Mouse (Mus musculus): ENCODE data around the gene 6030408B16Rik. TPM values are rescaled to one million over a fixed set of nuclear protein-coding genes. Genes with fewer than 3 reads are reported as not detected.

The 6030408B16Rik gene
- polyA plus RNA-seq, 1 experiment from 2014 or later: 50.0 TPM

GRCm38 (mm10) chr15:101255842-101256462 is 37.1 kb upstream of the 6030408B16Rik start:
- no peaks in the 10 kb centered on the region for H3K9me3 ChIP-seq
- H3K4me1 ChIP-seq: peaks cover 26% of the 10 kb centered on the region
- no peak overlapping the region for H3K9ac ChIP-seq
- ATAC-seq (ENCODE audit: borderline replicate concordance, extremely low read depth, low FRiP score, low TSS enrichment): no peak
- no peak overlapping the region for H3K4me2 ChIP-seq
- H3K4me3 ChIP-seq: no peak overlapping the region
- WGBS: 82% methylated on average over 7 of the region's 7 CpGs
- no peak overlapping the region for H3K27ac ChIP-seq
- no peaks in the 10 kb centered on the region for H3K36me3 ChIP-seq
- H3K27me3 ChIP-seq: no peaks in the 10 kb centered on the region

- Histone ChIP-seq H3K27ac (no peak overlapping the region), H3K4me3 (no peak overlapping the region), H3K9me3 (no peaks in the 10 kb centered on the region), H3K9ac (no peak overlapping the region), H3K4me2 (no peak overlapping the region), H3K36me3 (no peaks in the 10 kb centered on the region), H3K4me1 (peaks cover 33% of the 10 kb centered on the region), H3K27me3 (no peaks in the 10 kb centered on the region)
- no peak for ATAC-seq (ENCODE audit: borderline replicate concordance, extremely low read depth, low FRiP score, low TSS enrichment)
- 69% methylated on average over 14 of the region's 14 CpGs for WGBS
Observed at GRCm38 (mm10) chr15:101256463-101257206, 36.4 kb upstream of the 6030408B16Rik start.

GRCm38 (mm10) chr15:101258420-101258819 is 34.6 kb upstream of the 6030408B16Rik start:
- Histone ChIP-seq H3K9ac (no peak overlapping the region), H3K27ac (no peak overlapping the region), H3K9me3 (no peaks in the 10 kb centered on the region), H3K4me1 (peaks cover 46% of the 10 kb centered on the region), H3K36me3 (no peaks in the 10 kb centered on the region), H3K4me2 (no peak overlapping the region), H3K4me3 (no peak overlapping the region), H3K27me3 (no peaks in the 10 kb centered on the region)
- ATAC-seq (ENCODE audit: borderline replicate concordance, extremely low read depth, low FRiP score, low TSS enrichment): no peak
- 78% methylated on average over 11 of the region's 11 CpGs for WGBS

GRCm38 (mm10) chr15:101259922-101260321 is 33.1 kb upstream of the 6030408B16Rik start:
- no peaks in the 10 kb centered on the region for H3K9me3 ChIP-seq
- peaks cover 35% of the 10 kb centered on the region for H3K4me1 ChIP-seq
- no peak overlapping the region for H3K4me2 ChIP-seq
- no peak for ATAC-seq (ENCODE audit: borderline replicate concordance, extremely low read depth, low FRiP score, low TSS enrichment)
- no peak overlapping the region for H3K9ac ChIP-seq
- H3K36me3 ChIP-seq: no peaks in the 10 kb centered on the region
- no peak overlapping the region for H3K4me3 ChIP-seq
- peak overlapping the region; percentile 85 for H3K27ac ChIP-seq
- no peaks in the 10 kb centered on the region for H3K27me3 ChIP-seq
- WGBS: 64% methylated on average over 3 of the region's 3 CpGs

GRCm38 (mm10) chr15:101260387-101260786 is 32.6 kb upstream of the 6030408B16Rik start:
- Histone ChIP-seq H3K4me2 (no peak overlapping the region), H3K36me3 (no peaks in the 10 kb centered on the region), H3K9ac (no peak overlapping the region), H3K9me3 (no peaks in the 10 kb centered on the region), H3K27ac (peak overlapping the region; percentile 85), H3K27me3 (no peaks in the 10 kb centered on the region), H3K4me1 (peaks cover 34% of the 10 kb centered on the region), H3K4me3 (no peak overlapping the region)
- peak; percentile 41; the same call in 1 of the 2 replicates for ATAC-seq (ENCODE audit: borderline replicate concordance, extremely low read depth, low FRiP score, low TSS enrichment)
- 26% methylated on average over 10 of the region's 10 CpGs for WGBS

- Histone ChIP-seq H3K4me2 (no peak overlapping the region), H3K9ac (no peak overlapping the region), H3K36me3 (no peaks in the 10 kb centered on the region), H3K4me1 (peaks cover 41% of the 10 kb centered on the region), H3K4me3 (no peak overlapping the region), H3K27me3 (no peaks in the 10 kb centered on the region), H3K27ac (peak overlapping the region; percentile 85), H3K9me3 (no peaks in the 10 kb centered on the region)
- 0 out of 2 replicates have a peak, but pooled peaks have one; percentile 20 for ATAC-seq (ENCODE audit: borderline replicate concordance, extremely low read depth, low FRiP score, low TSS enrichment)
- 38% methylated on average over 13 of the region's 13 CpGs for WGBS
Observed at GRCm38 (mm10) chr15:101260874-101261622, 32.0 kb upstream of the 6030408B16Rik start.

GRCm38 (mm10) chr15:101262502-101262901 is 30.5 kb upstream of the 6030408B16Rik start:
- H3K27me3 ChIP-seq: no peaks in the 10 kb centered on the region
- no peak overlapping the region for H3K9ac ChIP-seq
- H3K27ac ChIP-seq: peak overlapping the region; percentile 85
- H3K4me3 ChIP-seq: no peak overlapping the region
- peaks cover 52% of the 10 kb centered on the region for H3K4me1 ChIP-seq
- 74% methylated on average over 5 of the region's 5 CpGs for WGBS
- no peak overlapping the region for H3K4me2 ChIP-seq
- H3K36me3 ChIP-seq: no peaks in the 10 kb centered on the region
- no peaks in the 10 kb centered on the region for H3K9me3 ChIP-seq
- ATAC-seq (ENCODE audit: borderline replicate concordance, extremely low read depth, low FRiP score, low TSS enrichment): no peak

- Histone ChIP-seq H3K27ac (peak overlapping the region; percentile 78), H3K4me2 (peak overlapping the region; percentile 92), H3K27me3 (no peaks in the 10 kb centered on the region), H3K9ac (peak overlapping the region; percentile 61), H3K9me3 (no peaks in the 10 kb centered on the region), H3K4me1 (peaks cover 51% of the 10 kb centered on the region), H3K4me3 (peak overlapping the region; percentile 59), H3K36me3 (peaks cover 12% of the 10 kb centered on the region)
- WGBS: 1% methylated on average over 55 of the region's 57 CpGs
- peak; percentile 92 for ATAC-seq (ENCODE audit: borderline replicate concordance, extremely low read depth, low FRiP score, low TSS enrichment)
Observed at GRCm38 (mm10) chr15:101266132-101266963, 26.7 kb upstream of the 6030408B16Rik start.

- Histone ChIP-seq H3K9ac (peak overlapping the region; percentile 61), H3K4me1 (peaks cover 41% of the 10 kb centered on the region), H3K9me3 (no peaks in the 10 kb centered on the region), H3K36me3 (peaks cover 16% of the 10 kb centered on the region), H3K4me3 (peak overlapping the region; percentile 59), H3K27ac (peak overlapping the region; percentile 78), H3K4me2 (peak overlapping the region; percentile 92), H3K27me3 (no peaks in the 10 kb centered on the region)
- 0 out of 2 replicates have a peak, but pooled peaks have one; percentile 2 for ATAC-seq (ENCODE audit: borderline replicate concordance, extremely low read depth, low FRiP score, low TSS enrichment)
- 4% methylated on average over 25 of the region's 25 CpGs for whole genome bisulfite sequencing
Observed at GRCm38 (mm10) chr15:101267053-101268032, 25.7 kb upstream of the 6030408B16Rik start.

- peaks cover 29% of the 10 kb centered on the region for H3K36me3 ChIP-seq
- no peak overlapping the region for H3K27ac ChIP-seq
- peaks cover 41% of the 10 kb centered on the region for H3K4me1 ChIP-seq
- H3K4me2 ChIP-seq: no peak overlapping the region
- H3K9me3 ChIP-seq: no peaks in the 10 kb centered on the region
- no peak for ATAC-seq (ENCODE audit: borderline replicate concordance, extremely low read depth, low FRiP score, low TSS enrichment)
- H3K9ac ChIP-seq: no peak overlapping the region
- H3K27me3 ChIP-seq: no peaks in the 10 kb centered on the region
- H3K4me3 ChIP-seq: no peak overlapping the region
- WGBS: 88% methylated on average over 29 of the region's 29 CpGs
Observed at GRCm38 (mm10) chr15:101270101-101270820, 22.8 kb upstream of the 6030408B16Rik start.

All from lung, embryonic 15.5 days (tissue).